26 mouse cellular contexts compared by ENCODE assay signal in genomic region chr13:100512792-100513191, GRCm38 (mm10). TPM values are rescaled to one million over a fixed set of nuclear protein-coding genes. Genes with fewer than 3 reads are reported as not detected.
DNase-seq lines count a peak whose midpoint lies in the region; ATAC-seq and TF ChIP-seq lines count a peak whose summit lies in the region.
"Had no signal": no experiment of that assay in that cellular context is flagged by ENCODE, and none has a peak within 500 bp of the region (broad histone marks: within the 10 kb centered on the region; RNA-seq: fewer than 3 reads in every experiment).

No protein-coding gene starts in this region.

- H3K27me3 ChIP-seq in liver, embryonic 11.5 days (replicated peaks; ENCODE audit: control insufficient read depth, insufficient read depth, low read length) = no peaks in the 10 kb centered on the region
- no peaks in the 10 kb centered on the region for H3K27me3 ChIP-seq in liver, postnatal 0 days (ENCODE audit: insufficient read depth, low read length)
- H3K27me3 ChIP-seq in liver, embryonic 15.5 days = no peaks in the 10 kb centered on the region
- H3K27me3 ChIP-seq: forebrain, embryonic 13.5 days; heart, embryonic 13.5 days; Patski had no signal

- TF ChIP-seq CTCF in liver, postnatal 0 days (IDR thresholded peaks at IDR 0.05; ENCODE audit: low read depth) = no peak

- H3K4me1 ChIP-seq in liver, embryonic 11.5 days (replicated peaks; ENCODE audit: control insufficient read depth, insufficient read depth, low read length) = peaks cover 6% of the 10 kb centered on the region; the same call in 1 of the 2 replicates
- no peaks in the 10 kb centered on the region; the same call in 1 of the 2 replicates for H3K4me1 ChIP-seq in liver, postnatal 0 days (ENCODE audit: insufficient read depth)
- H3K4me1 ChIP-seq in liver, embryonic 15.5 days (replicated peaks) = peaks cover 33% of the 10 kb centered on the region
- H3K4me1 ChIP-seq: forebrain, embryonic 13.5 days had no signal

- H3K9me3 ChIP-seq in liver, embryonic 11.5 days (ENCODE audit: control insufficient read depth, low read length) = no peaks in the 10 kb centered on the region
- no peaks in the 10 kb centered on the region for H3K9me3 ChIP-seq in liver, postnatal 0 days (ENCODE audit: low read length)
- H3K9me3 ChIP-seq in liver, embryonic 15.5 days (replicated peaks) = no peaks in the 10 kb centered on the region
- H3K9me3 ChIP-seq: forebrain, embryonic 10.5 days; forebrain, embryonic 13.5 days; G1E; heart, embryonic 10.5 days; heart, embryonic 13.5 days had no signal

- peak overlapping the region; percentile 79 for H3K27ac ChIP-seq in liver, embryonic 11.5 days (ENCODE audit: low read depth, low read length)
- H3K27ac ChIP-seq in liver, postnatal 0 days (ENCODE audit: low read depth) = no peak overlapping the region
- H3K27ac ChIP-seq in liver, embryonic 15.5 days (replicated peaks) = peak overlapping the region; percentile 55
- H3K27ac ChIP-seq: forebrain, embryonic 10.5 days; forebrain, embryonic 13.5 days; heart, adult 2 months; heart, embryonic 10.5 days; heart, embryonic 13.5 days; hindbrain, embryonic 14.5 days had no signal

- DNase-seq in liver, embryonic 11.5 days (ENCODE audit: low spot score) = no peak
- no peak for DNase-seq in liver, postnatal 0 days
- peak; percentile 12 for DNase-seq in MEL-GATA-1-ER (ENCODE audit: extremely low read depth, low read depth)
- DNase-seq in spleen, postnatal 36 days (ENCODE audit: low spot score in 2 of 2) = no peak
- DNase-seq in urinary bladder, postnatal 14 days (ENCODE audit: low spot score) = no peak
- DNase-seq: adrenal gland, postnatal 10 days; adrenal gland, postnatal 36 days; cerebellum, adult 18-20 months; cerebellum, adult 9-10 months; cerebellum, postnatal 14 days; gastrocnemius, postnatal 10 days; gastrocnemius, postnatal 36 days; heart, adult 2 months; heart, postnatal 14 days; heart, postnatal 4 days had no signal

- ATAC-seq in liver, embryonic 11.5 days (replicated peaks; ENCODE audit: low FRiP score) = no peak; the same call in 1 of the 2 replicates
- no peak for ATAC-seq in liver, postnatal 0 days
- ATAC-seq in liver, embryonic 15.5 days (ENCODE audit: insufficient read depth) = no peak
- ATAC-seq in megakaryocyte progenitor cell, adult 5-6 weeks (replicated peaks; ENCODE audit: poor library complexity) = no peak
- ATAC-seq: forebrain, embryonic 13.5 days; forebrain, embryonic 16.5 days; Patski had no signal

- peak overlapping the region; percentile 51 for H3K4me2 ChIP-seq in liver, embryonic 11.5 days
- H3K4me2 ChIP-seq in liver, postnatal 0 days (ENCODE audit: low read depth, low read length) = no peak overlapping the region
- H3K4me2 ChIP-seq in liver, embryonic 15.5 days = peak overlapping the region; percentile 35
- H3K4me2 ChIP-seq: forebrain, embryonic 13.5 days; heart, embryonic 13.5 days; hindbrain, embryonic 14.5 days had no signal

- WGBS in liver, embryonic 11.5 days = 63% methylated on average over 2 of the region's 2 CpGs
- WGBS in liver, postnatal 0 days (ENCODE audit: insufficient replicate concordance) = 80% methylated on average over 2 of the region's 2 CpGs
- WGBS in liver, embryonic 15.5 days (ENCODE audit: insufficient replicate concordance) = 48% methylated on average over 2 of the region's 2 CpGs

- no peak overlapping the region for H3K4me3 ChIP-seq in liver, embryonic 11.5 days (ENCODE audit: low read depth, low read length)
- H3K4me3 ChIP-seq in liver, postnatal 0 days (ENCODE audit: low read depth, low read length) = no peak overlapping the region
- H3K4me3 ChIP-seq in liver, embryonic 15.5 days (replicated peaks) = no peak overlapping the region
- H3K4me3 ChIP-seq: forebrain, embryonic 10.5 days; forebrain, embryonic 13.5 days; heart, adult 2 months; heart, embryonic 10.5 days; heart, embryonic 13.5 days had no signal

- no peak for TF ChIP-seq EP300 in liver, postnatal 0 days (IDR thresholded peaks at IDR 0.05; ENCODE audit: low read depth)

- H3K9ac ChIP-seq in liver, embryonic 11.5 days (ENCODE audit: low read depth, low read length) = no peak overlapping the region
- no peak overlapping the region for H3K9ac ChIP-seq in liver, postnatal 0 days (replicated peaks)
- H3K9ac ChIP-seq in liver, embryonic 15.5 days = no peak overlapping the region
- H3K9ac ChIP-seq: forebrain, embryonic 13.5 days; heart, embryonic 13.5 days; hindbrain, embryonic 14.5 days had no signal

- H3K36me3 ChIP-seq in liver, embryonic 11.5 days (ENCODE audit: control insufficient read depth, insufficient read depth, low read length) = no peaks in the 10 kb centered on the region
- no peaks in the 10 kb centered on the region for H3K36me3 ChIP-seq in liver, postnatal 0 days (replicated peaks; ENCODE audit: insufficient read depth, low read length)
- no peaks in the 10 kb centered on the region for H3K36me3 ChIP-seq in liver, embryonic 15.5 days (replicated peaks)
- H3K36me3 ChIP-seq: forebrain, embryonic 10.5 days; G1E; heart, embryonic 10.5 days; heart, embryonic 13.5 days had no signal

RNA-seq across cellular contexts. Expression of gene Gtf2h2, which starts 20.4 kb away (rescaled TPM):
- polyA plus RNA-seq in liver, embryonic 11.5 days (2014; fragmentation: Nextera tagmentation; extraction: Ambion mirVana) = 83.2 and 86.6 TPM in 2 replicates
- 13.4 and 14.7 TPM in 2 replicates for polyA plus RNA-seq in liver, postnatal 0 days (2015; fragmentation: Nextera tagmentation; extraction: Ambion mirVana)
- polyA plus RNA-seq in liver, embryonic 15.5 days (2015; fragmentation: Nextera tagmentation; extraction: Ambion mirVana) = 23.6 and 25.5 TPM in 2 replicates
- 62.5 and 69.7 TPM in 2 replicates for total RNA-seq in megakaryocyte progenitor cell, adult 5-6 weeks (2015)
- 57.3 and 66.1 TPM in 2 replicates for total RNA-seq in megakaryocyte progenitor cell, adult 5-6 weeks (2017)

RNA-seq across cellular contexts. Expression of gene Ocln, which starts 39.7 kb away (rescaled TPM):
- 8.5 and 9.4 TPM in 2 replicates for polyA plus RNA-seq in liver, embryonic 11.5 days (2014; fragmentation: Nextera tagmentation; extraction: Ambion mirVana)
- 11.2 and 14.6 TPM in 2 replicates for polyA plus RNA-seq in liver, postnatal 0 days (2015; fragmentation: Nextera tagmentation; extraction: Ambion mirVana)
- 10.0 and 10.9 TPM in 2 replicates for polyA plus RNA-seq in liver, embryonic 15.5 days (2015; fragmentation: Nextera tagmentation; extraction: Ambion mirVana)
- 0.30 TPM in 1 of 2 replicates, not detected in the other for total RNA-seq in megakaryocyte progenitor cell, adult 5-6 weeks (2015)
- total RNA-seq in megakaryocyte progenitor cell, adult 5-6 weeks (2017) = not detected in 2 replicates
- total RNA-seq: granulocyte monocyte progenitor cell, adult 5-6 weeks had no signal
- polyA plus RNA-seq: G1E had no signal
